Mouse (Mus musculus): ENCODE data around the gene Zfp810.
"Not testable (repeated sequence)": the region's sequence is repeated elsewhere in the genome, so short reads cannot be mapped to it uniquely, and the experiment has no call there.

Zfp810 gene

GRCm38 (mm10) chr9:22307156-22307919, at the start of gene Zfp810:
Gene Zfp810, minus strand, starts transcription at chr9:22307648.
- peak; percentile 98 for DNase-seq (ENCODE audit: low read depth, low spot score)

- DNase-seq (ENCODE audit: low read depth, low spot score) = no peak
Measured at GRCm38 (mm10) chr9:22355919-22356318, 48.5 kb upstream of the Zfp810 start.

- no peak for DNase-seq (ENCODE audit: low read depth, low spot score)
Measured at GRCm38 (mm10) chr9:22353901-22354300, 46.5 kb upstream of the Zfp810 start.

GRCm38 (mm10) chr9:22353465-22353864, 46.0 kb upstream of the Zfp810 start:
- DNase-seq (ENCODE audit: low read depth, low spot score) = no peak

GRCm38 (mm10) chr9:22340331-22340730, 32.9 kb upstream of the Zfp810 start:
- no peak for DNase-seq (ENCODE audit: low read depth, low spot score)

GRCm38 (mm10) chr9:22337217-22337616, 29.8 kb upstream of the Zfp810 start:
- no peak for DNase-seq (ENCODE audit: low read depth, low spot score)

- peak; percentile 93 for DNase-seq (ENCODE audit: low read depth, low spot score)
Measured at GRCm38 (mm10) chr9:22327475-22328387, 20.3 kb upstream of the Zfp810 start.

- DNase-seq (ENCODE audit: low read depth, low spot score) = no peak
Measured at GRCm38 (mm10) chr9:22327099-22327474, 19.6 kb upstream of the Zfp810 start.

GRCm38 (mm10) chr9:22324579-22324978, 17.1 kb upstream of the Zfp810 start:
- DNase-seq (ENCODE audit: low read depth, low spot score) = no peak

- no peak for DNase-seq (ENCODE audit: low read depth, low spot score)
Measured at GRCm38 (mm10) chr9:22322381-22323211, 15.1 kb upstream of the Zfp810 start.

- DNase-seq (ENCODE audit: low read depth, low spot score) = no peak
Measured at GRCm38 (mm10) chr9:22319109-22319508, 11.7 kb upstream of the Zfp810 start.

- DNase-seq (ENCODE audit: low read depth, low spot score) = not testable (repeated sequence)
Measured at GRCm38 (mm10) chr9:22316047-22316446, 8.6 kb upstream of the Zfp810 start.

GRCm38 (mm10) chr9:22314066-22314465, 6.6 kb upstream of the Zfp810 start:
- DNase-seq (ENCODE audit: low read depth, low spot score) = no peak

- DNase-seq (ENCODE audit: low read depth, low spot score) = no peak
Measured at GRCm38 (mm10) chr9:22313218-22313617, 5.8 kb upstream of the Zfp810 start.

- no peak for DNase-seq (ENCODE audit: low read depth, low spot score)
Measured at GRCm38 (mm10) chr9:22309651-22310050, 2.2 kb upstream of the Zfp810 start.

- DNase-seq (ENCODE audit: low read depth, low spot score) = not testable (repeated sequence)
Measured at GRCm38 (mm10) chr9:22307920-22308262, 443 bp upstream of the Zfp810 start.

GRCm38 (mm10) chr9:22306726-22307125, 722 bp downstream of the Zfp810 start:
- peak; percentile 8 for DNase-seq (ENCODE audit: low read depth, low spot score)

GRCm38 (mm10) chr9:22302199-22302598, 5.2 kb downstream of the Zfp810 start:
- no peak for DNase-seq (ENCODE audit: low read depth, low spot score)

GRCm38 (mm10) chr9:22278733-22279132, 28.7 kb downstream of the Zfp810 start:
- DNase-seq (ENCODE audit: low read depth, low spot score) = no peak

- DNase-seq (ENCODE audit: low read depth, low spot score) = no peak
Measured at GRCm38 (mm10) chr9:22268886-22269285, 38.6 kb downstream of the Zfp810 start.

- no peak for DNase-seq (ENCODE audit: low read depth, low spot score)
Measured at GRCm38 (mm10) chr9:22262611-22263010, 44.8 kb downstream of the Zfp810 start.

- no peak for DNase-seq (ENCODE audit: low read depth, low spot score)
Measured at GRCm38 (mm10) chr9:22261594-22261993, 45.9 kb downstream of the Zfp810 start.

All from CD4-positive, CD25-positive, alpha-beta regulatory T cell, adult 2 months (primary cell).